Mouse (Mus musculus) neural tube, embryonic 13.5 days (tissue): ENCODE measurements around the gene Rpl38. TPM values are rescaled to one million over a fixed set of nuclear protein-coding genes. Genes with fewer than 3 reads are reported as not detected.
"Not testable (repeated sequence)": the region's sequence is repeated elsewhere in the genome, so short reads cannot be mapped to it uniquely, and the experiment has no call there.

Source experiments
- ATAC-seq: fragments of 200-750 bp; cut with Nextera tagmentation; 2 replicates; pipeline ENCODE4 v1.8.0; 2017; ENCODE audit warnings: low read depth, mild to moderate bottlenecking, moderate TSS enrichment, moderate library complexity
- H3K27ac ChIP-seq: fragments of 300-500 bp; sonication (generic); replicated peaks from 2 replicates; pipeline ENCODE4 v1.5.1; 2015; ENCODE audit warnings: moderate library complexity, mild to moderate bottlenecking, inconsistent platforms
- H3K27me3 ChIP-seq: fragments of 300-500 bp; sonication (generic); 2 replicates; pipeline ENCODE4 v1.6.1; 2015; ENCODE audit warnings: mild to moderate bottlenecking, inconsistent platforms
- H3K36me3 ChIP-seq: fragments of 300-500 bp; sonication (generic); 2 replicates; pipeline ENCODE4 v1.6.1; 2015; ENCODE audit warnings: mild to moderate bottlenecking, inconsistent platforms
- H3K4me1 ChIP-seq: fragments of 300-500 bp; sonication (generic); replicated peaks from 2 replicates; pipeline ENCODE4 v1.6.1; 2015; ENCODE audit warnings: inconsistent platforms
- H3K4me2 ChIP-seq: fragments of 300-500 bp; sonication (generic); 2 replicates; pipeline ENCODE4 v1.6.1; 2015; ENCODE audit warnings: inconsistent platforms, mild to moderate bottlenecking, moderate library complexity
- H3K4me3 ChIP-seq: fragments of 300-500 bp; sonication (generic); 2 replicates; pipeline ENCODE4 v1.5.1; 2015; ENCODE audit warnings: mild to moderate bottlenecking, inconsistent platforms
- H3K9ac ChIP-seq: fragments of 300-500 bp; sonication (generic); 2 replicates; pipeline ENCODE4 v1.6.1; 2015; ENCODE audit warnings: moderate library complexity, mild to moderate bottlenecking, inconsistent platforms
- H3K9me3 ChIP-seq: fragments of 300-500 bp; sonication (generic); 2 replicates; pipeline ENCODE4 v1.6.1; 2016; ENCODE audit warnings: inconsistent platforms
- WGBS: fragments of 180-500 bp; shearing (Covaris S2); methylation state at CpG from one replicate; pipeline ENCODE4 v1.1.7; 2015; 5-methylcytosine and 5-hydroxymethylcytosine counted together
- polyA plus RNA-seq: library from polyadenylated mRNA; unstranded; fragments of >200 nt; fragmentation: Nextera tagmentation; extraction: Ambion mirVana; gene quantifications from 2 replicates; pipeline ENCODE4 v1.2.1, GENCODE M21; 2015

Rpl38 gene
- polyA plus RNA-seq, 1 experiment from 2014 or later = 850 TPM

GRCm38 (mm10) chr11:114662161-114662560 lies 6.2 kb upstream of the Rpl38 start:
- ATAC-seq = no peak
- peaks cover 11% of the 10 kb centered on the region for H3K4me1 ChIP-seq
- no peak overlapping the region for H3K4me2 ChIP-seq
- no peak overlapping the region for H3K9ac ChIP-seq
- no peaks in the 10 kb centered on the region for H3K36me3 ChIP-seq
- H3K27ac ChIP-seq = no peak overlapping the region
- peaks cover 3% of the 10 kb centered on the region; the same call in 1 of the 2 replicates for H3K27me3 ChIP-seq
- H3K9me3 ChIP-seq = no peaks in the 10 kb centered on the region
- H3K4me3 ChIP-seq = no peak overlapping the region
- 87% methylated on average over 14 of the region's 14 CpGs for WGBS

DNA sequence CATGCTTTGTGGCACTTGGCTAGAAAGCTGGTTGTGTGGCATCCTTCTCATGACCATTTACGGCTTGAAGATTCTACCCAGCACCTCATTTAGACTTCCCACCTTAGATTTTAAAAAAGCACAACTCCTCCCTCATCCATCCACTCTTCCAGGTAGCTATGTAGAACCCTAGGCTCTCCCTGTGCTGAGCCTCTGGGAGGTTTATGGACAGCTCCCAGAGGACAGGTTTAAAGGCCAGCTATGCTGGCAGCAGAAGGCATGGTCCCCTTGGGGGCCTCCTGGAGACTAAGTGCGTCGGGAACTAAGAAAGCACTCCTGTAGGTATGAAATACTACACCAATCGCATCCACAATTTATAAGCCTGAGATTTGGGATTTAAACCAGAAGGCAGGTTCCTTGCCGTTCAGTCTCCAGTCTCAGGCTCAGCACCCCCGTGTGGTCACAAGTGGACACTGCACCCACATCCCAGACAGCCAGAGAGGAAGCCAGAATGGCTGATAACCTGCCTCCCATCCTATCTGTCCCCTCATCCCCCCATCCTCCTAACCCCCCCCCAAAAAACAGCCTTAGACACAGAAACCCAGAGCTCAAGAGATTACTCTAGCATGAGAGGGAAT lies 5.5 kb upstream of the Rpl38 start:
- no peaks in the 10 kb centered on the region for H3K36me3 ChIP-seq
- ATAC-seq = no peak
- H3K27ac ChIP-seq = no peak overlapping the region
- H3K9me3 ChIP-seq = no peaks in the 10 kb centered on the region
- H3K4me1 ChIP-seq = peaks cover 4% of the 10 kb centered on the region; the same call in 1 of the 2 replicates
- no peak overlapping the region for H3K4me2 ChIP-seq
- H3K9ac ChIP-seq = no peak overlapping the region
- WGBS = 31% methylated on average over 6 of the region's 6 CpGs
- H3K27me3 ChIP-seq = peaks cover 3% of the 10 kb centered on the region; the same call in 1 of the 2 replicates
- no peak overlapping the region for H3K4me3 ChIP-seq

GRCm38 (mm10) chr11:114664164-114664563 lies 4.2 kb upstream of the Rpl38 start:
- no peak overlapping the region for H3K9ac ChIP-seq
- H3K36me3 ChIP-seq = no peaks in the 10 kb centered on the region
- H3K4me2 ChIP-seq = no peak overlapping the region
- 81% methylated on average over 7 of the region's 7 CpGs for WGBS
- no peak for ATAC-seq
- no peak overlapping the region for H3K4me3 ChIP-seq
- H3K9me3 ChIP-seq = no peaks in the 10 kb centered on the region
- H3K4me1 ChIP-seq = 0 out of 2 replicates have a peak, but pooled peaks cover 3% of the 10 kb centered on the region
- peaks cover 3% of the 10 kb centered on the region; the same call in 1 of the 2 replicates for H3K27me3 ChIP-seq
- no peak overlapping the region for H3K27ac ChIP-seq

DNA sequence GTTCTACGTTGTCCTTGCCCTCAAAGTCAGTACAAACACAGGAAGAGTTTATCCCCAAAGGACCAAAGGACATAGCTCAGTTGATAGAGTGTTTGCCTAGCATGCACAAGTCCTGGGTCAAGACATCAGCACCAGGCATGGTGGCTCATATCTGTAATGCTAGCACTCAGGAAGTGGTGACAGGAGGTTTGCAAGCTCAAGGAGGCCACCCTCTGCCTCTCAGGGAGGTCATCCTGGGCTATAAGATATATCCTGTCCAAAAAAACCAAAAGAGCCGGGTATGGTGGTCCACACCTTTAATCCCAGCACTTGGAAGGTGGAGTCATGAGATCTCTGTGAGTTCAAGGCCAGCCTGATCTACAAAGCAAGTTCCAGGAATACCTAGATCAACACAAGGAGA lies 2.9 kb upstream of the Rpl38 start:
- H3K27me3 ChIP-seq = peaks cover 3% of the 10 kb centered on the region; the same call in 1 of the 2 replicates
- H3K27ac ChIP-seq = no peak overlapping the region
- peaks cover 5% of the 10 kb centered on the region for H3K36me3 ChIP-seq
- H3K9me3 ChIP-seq = no peaks in the 10 kb centered on the region
- H3K4me1 ChIP-seq = peaks cover 16% of the 10 kb centered on the region
- H3K9ac ChIP-seq = no peak overlapping the region
- H3K4me3 ChIP-seq = no peak overlapping the region
- WGBS = 79% methylated on average over 2 of the region's 2 CpGs
- H3K4me2 ChIP-seq = no peak overlapping the region
- no peak for ATAC-seq

- Histone ChIP-seq H3K4me1 (peaks cover 28% of the 10 kb centered on the region), H3K4me3 (no peak overlapping the region), H3K9me3 (no peaks in the 10 kb centered on the region), H3K9ac (0 out of 2 replicates have a peak overlapping the region, but pooled peaks have one; percentile 17), H3K36me3 (peaks cover 18% of the 10 kb centered on the region), H3K27me3 (peaks cover 3% of the 10 kb centered on the region; the same call in 1 of the 2 replicates), H3K27ac (no peak overlapping the region), H3K4me2 (no peak overlapping the region)
- 14% methylated on average over 13 of the region's 13 CpGs for WGBS
- ATAC-seq = no peak
Measured at GRCm38 (mm10) chr11:114666786-114667185, 1.5 kb upstream of the Rpl38 start.

DNA sequence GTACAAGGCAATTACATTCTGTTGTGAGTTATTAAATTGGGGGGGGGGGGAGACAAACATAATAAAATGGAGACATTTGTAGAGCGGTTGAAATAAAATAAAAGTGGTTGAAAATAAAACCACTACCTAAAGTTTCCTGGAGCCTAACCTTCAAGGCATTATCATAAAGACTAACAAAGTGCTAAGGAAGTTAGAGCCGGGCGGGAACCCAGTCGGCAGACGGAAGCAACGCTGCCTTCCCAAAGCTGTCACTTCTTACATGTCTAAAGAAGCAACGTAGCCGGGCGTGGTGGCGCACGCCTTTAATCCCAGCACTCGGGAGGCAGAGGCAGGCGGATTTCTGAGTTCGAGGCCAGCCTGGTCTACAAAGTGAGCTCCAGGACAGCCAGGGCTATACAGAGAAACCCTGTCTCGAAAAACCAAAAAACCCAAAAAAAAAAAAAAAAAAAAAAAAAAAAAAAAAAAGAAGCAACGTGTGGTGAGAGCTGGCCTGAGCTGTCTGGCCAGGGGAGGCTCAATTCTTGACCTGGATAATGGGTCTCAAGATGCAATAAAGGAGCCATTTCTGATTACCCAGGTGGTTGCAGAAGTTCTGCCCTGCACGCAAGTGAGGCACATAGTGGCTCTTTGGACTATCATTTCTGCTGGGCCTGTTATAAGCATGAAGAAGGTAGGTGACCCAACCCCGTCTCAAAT lies 940 bp upstream of the Rpl38 start:
- ATAC-seq = no peak
- Histone ChIP-seq H3K9ac (no peak overlapping the region), H3K9me3 (no peaks in the 10 kb centered on the region), H3K36me3 (peaks cover 24% of the 10 kb centered on the region), H3K4me1 (peaks cover 34% of the 10 kb centered on the region), H3K27ac (no peak overlapping the region), H3K4me2 (no peak overlapping the region), H3K27me3 (peaks cover 3% of the 10 kb centered on the region; the same call in 1 of the 2 replicates), H3K4me3 (no peak overlapping the region)
- 50% methylated on average over 16 of the region's 18 CpGs for WGBS

DNA sequence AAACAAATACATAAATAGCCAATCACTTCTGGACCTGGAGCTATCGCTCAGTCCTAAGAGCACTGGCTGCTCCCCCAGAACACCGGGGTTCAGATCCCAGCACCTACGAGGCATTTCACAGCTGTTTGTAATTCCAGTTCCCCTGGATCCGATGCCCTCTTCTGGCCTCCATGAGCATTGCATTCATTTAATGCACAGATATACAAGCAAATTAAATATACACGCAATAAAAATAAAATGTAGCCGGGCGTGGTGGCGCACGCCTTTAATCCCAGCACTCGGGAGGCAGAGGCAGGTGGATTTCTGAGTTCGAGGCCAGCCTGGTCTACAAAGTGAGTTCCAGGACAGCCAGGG lies 415 bp upstream of the Rpl38 start:
- not testable (repeated sequence) for H3K4me2 ChIP-seq, H3K27me3 ChIP-seq, H3K27ac ChIP-seq, H3K4me3 ChIP-seq, H3K9me3 ChIP-seq, ATAC-seq, H3K9ac ChIP-seq
- whole genome bisulfite sequencing = 20% methylated on average over 11 of the region's 11 CpGs
- Histone ChIP-seq H3K36me3 (peaks cover 30% of the 10 kb centered on the region), H3K4me1 (peaks cover 40% of the 10 kb centered on the region)

- H3K9ac ChIP-seq = peak overlapping the region; percentile 93
- peak overlapping the region; percentile 77 for H3K4me2 ChIP-seq
- peak overlapping the region; percentile 78 for H3K4me3 ChIP-seq
- H3K4me1 ChIP-seq = peaks cover 50% of the 10 kb centered on the region
- peak overlapping the region; percentile 94 for H3K27ac ChIP-seq
- WGBS = under 1% methylated on average over 56 of the region's 60 CpGs
- peaks cover 40% of the 10 kb centered on the region for H3K36me3 ChIP-seq
- H3K27me3 ChIP-seq = peaks cover 3% of the 10 kb centered on the region; the same call in 1 of the 2 replicates
- no peaks in the 10 kb centered on the region for H3K9me3 ChIP-seq
- peak; percentile 77 for ATAC-seq
Measured at GRCm38 (mm10) chr11:114668741-114669623, 658 bp downstream of the Rpl38 start.

- H3K27ac ChIP-seq = peak overlapping the region; percentile 94
- no peaks in the 10 kb centered on the region for H3K9me3 ChIP-seq
- peak overlapping the region; percentile 93 for H3K9ac ChIP-seq
- H3K27me3 ChIP-seq = peaks cover 3% of the 10 kb centered on the region; the same call in 1 of the 2 replicates
- peaks cover 55% of the 10 kb centered on the region for H3K4me1 ChIP-seq
- peaks cover 45% of the 10 kb centered on the region for H3K36me3 ChIP-seq
- no peak for ATAC-seq
- H3K4me3 ChIP-seq = peak overlapping the region; percentile 78
- 28% methylated on average over 12 of the region's 12 CpGs for WGBS
- H3K4me2 ChIP-seq = peak overlapping the region; percentile 77
Measured at GRCm38 (mm10) chr11:114669651-114670168, 1.4 kb downstream of the Rpl38 start.

GRCm38 (mm10) chr11:114671147-114671546 lies 2.8 kb downstream of the Rpl38 start:
- Histone ChIP-seq H3K9me3 (no peaks in the 10 kb centered on the region), H3K4me3 (no peak overlapping the region), H3K27ac (no peak overlapping the region), H3K36me3 (peaks cover 45% of the 10 kb centered on the region), H3K9ac (peak overlapping the region; percentile 93), H3K4me1 (peaks cover 68% of the 10 kb centered on the region), H3K27me3 (peaks cover 9% of the 10 kb centered on the region), H3K4me2 (no peak overlapping the region)
- 92% methylated on average over 5 of the region's 5 CpGs for WGBS
- ATAC-seq = no peak

DNA sequence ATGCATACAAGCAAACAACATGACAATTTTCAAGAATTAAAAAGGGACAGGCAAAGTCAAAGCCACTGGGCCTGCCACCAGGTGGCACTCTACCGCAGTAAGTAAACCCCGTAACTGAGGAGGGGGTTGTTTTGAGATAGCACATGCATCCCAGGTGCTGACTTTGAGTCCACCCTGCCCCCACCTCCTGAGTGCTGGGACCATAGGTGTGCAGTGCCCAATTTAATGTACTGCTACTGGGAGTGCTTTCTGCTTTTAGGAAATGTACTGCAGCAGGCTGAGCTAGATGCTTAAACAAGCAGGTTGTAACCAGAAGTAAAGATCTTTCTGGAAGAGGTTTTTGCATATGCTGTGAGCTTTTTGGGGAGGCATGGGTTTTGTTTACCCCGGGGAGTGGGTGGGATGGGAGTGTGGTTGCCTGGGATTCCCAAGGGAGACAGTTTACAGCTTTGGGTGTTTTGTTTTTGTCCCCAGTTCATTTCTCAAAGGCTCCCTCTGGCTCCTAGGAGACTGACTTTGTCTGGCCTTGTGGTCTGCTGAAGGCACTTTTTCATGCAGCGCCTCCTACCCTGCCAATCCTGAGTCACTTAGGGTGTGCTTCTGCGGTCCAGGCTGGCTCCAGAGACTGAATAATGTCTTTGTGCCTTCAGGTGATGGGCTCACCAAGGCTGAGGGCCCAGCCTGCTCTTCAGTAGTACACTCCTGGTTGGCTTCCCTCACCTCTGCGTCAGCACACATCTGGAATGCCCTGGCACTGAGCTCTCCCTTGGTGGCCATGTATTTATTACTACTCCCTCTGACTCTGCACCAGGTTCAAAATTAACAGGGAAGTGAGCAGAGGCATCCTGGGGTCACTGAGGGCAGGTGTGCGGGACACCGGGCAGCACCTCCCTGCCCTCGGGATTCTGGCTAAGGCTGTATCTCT lies 4.7 kb downstream of the Rpl38 start:
- Histone ChIP-seq H3K4me2 (no peak overlapping the region), H3K4me3 (no peak overlapping the region), H3K9ac (no peak overlapping the region), H3K4me1 (peaks cover 81% of the 10 kb centered on the region), H3K36me3 (peaks cover 45% of the 10 kb centered on the region), H3K27me3 (peaks cover 20% of the 10 kb centered on the region), H3K9me3 (no peaks in the 10 kb centered on the region), H3K27ac (peak overlapping the region; percentile 30)
- no peak for ATAC-seq
- WGBS = 61% methylated on average over 9 of the region's 9 CpGs
